Mouse (Mus musculus) limb, embryonic 14.5 days (tissue): ENCODE results near the gene Msln. TPM values are rescaled to one million over a fixed set of nuclear protein-coding genes. Genes with fewer than 3 reads are reported as not detected.

Experiments used
- ATAC-seq: fragments of 200-750 bp; cut with Nextera tagmentation; 2 replicates; pipeline ENCODE4 v1.8.0; 2017; ENCODE audit warnings: low read depth, moderate number of reproducible peaks, moderate TSS enrichment; ENCODE audit not compliant: low FRiP score
- DNase-seq: peaks from one replicate; pipeline ENCODE4 v3.0.0-alpha.2; 2015; ENCODE audit warnings: low spot score
- H3K27ac ChIP-seq: fragments of 300-500 bp; sonication (generic); replicated peaks from 2 replicates; pipeline ENCODE4 v1.5.1; 2014; ENCODE audit warnings: low read depth, mild to moderate bottlenecking, low read length, moderate library complexity, mixed read lengths
- H3K27me3 ChIP-seq: fragments of 300-500 bp; sonication (generic); 2 replicates; pipeline ENCODE4 v1.6.1; 2014; ENCODE audit warnings: low read length, mixed read lengths; ENCODE audit not compliant: control insufficient read depth, insufficient read depth
- H3K36me3 ChIP-seq: fragments of 300-500 bp; sonication (generic); 2 replicates; pipeline ENCODE4 v1.6.1; 2014; ENCODE audit warnings: mild to moderate bottlenecking, low read length, moderate library complexity, mixed read lengths; ENCODE audit not compliant: control insufficient read depth, insufficient read depth
- H3K4me1 ChIP-seq: fragments of 300-500 bp; sonication (generic); 2 replicates; pipeline ENCODE4 v1.6.1; 2014; ENCODE audit warnings: antibody characterized with exemption, low read length, mixed read lengths; ENCODE audit not compliant: control insufficient read depth, insufficient read depth
- H3K4me2 ChIP-seq: fragments of 300-500 bp; sonication (generic); replicated peaks from 2 replicates; pipeline ENCODE4 v1.6.1; 2014; ENCODE audit warnings: low read depth, mild to moderate bottlenecking, low read length, moderate library complexity; ENCODE audit not compliant: severe bottlenecking
- H3K4me3 ChIP-seq: fragments of 300-500 bp; sonication (generic); replicated peaks from 2 replicates; pipeline ENCODE4 v1.5.1; 2014; ENCODE audit warnings: low read length
- H3K9ac ChIP-seq: fragments of 300-500 bp; sonication (generic); 2 replicates; pipeline ENCODE4 v1.6.1; 2014; ENCODE audit warnings: mild to moderate bottlenecking, low read depth, low read length, moderate library complexity; ENCODE audit not compliant: severe bottlenecking
- H3K9me3 ChIP-seq: fragments of 300-500 bp; sonication (generic); 2 replicates; pipeline ENCODE4 v1.6.1; 2016; ENCODE audit warnings: low read length; ENCODE audit not compliant: control insufficient read depth
- POLR2A ChIP-seq: fragments of 200-500 bp; IDR thresholded peaks from 2 replicates; pipeline ENCODE4 v1.8.0; 2012; ENCODE audit warnings: inconsistent platforms, mild to moderate bottlenecking, moderate library complexity, borderline replicate concordance; ENCODE audit not compliant: insufficient read depth, insufficient read length; ENCODE audit errors: extremely low read depth
- WGBS: fragments of 180-500 bp; shearing (Covaris S2); extraction: QIAGEN DNeasy Blood & Tissue Kit; methylation state at CpG from one replicate; pipeline ENCODE4 v1.1.7; 2014; 5-methylcytosine and 5-hydroxymethylcytosine counted together
- polyA plus RNA-seq, 2 experiments: library from polyadenylated mRNA; depleted of rRNA in 1 of 2; stranded (reverse) in 1 of 2; unstranded in 1 of 2; fragments of >200 nt; fragmentation: Nextera tagmentation in 1 of 2; extraction: Ambion mirVana in 1 of 2; gene quantifications; 2 replicates each; pipeline versions ENCODE4 v1.2.1 to v1.2.3; 2012 to 2014

Msln gene
- polyA plus RNA-seq, 2 experiments = 0.95 to 5.5 TPM

- no peaks in the 10 kb centered on the region for H3K36me3 ChIP-seq
- ATAC-seq = no peak
- no peak within 1 kb of the TSS for H3K27ac ChIP-seq
- no peaks in the 10 kb centered on the region for H3K27me3 ChIP-seq
- 12% methylated on average over 6 of the region's 6 CpGs for WGBS
- peak; percentile 32 for DNase-seq
- H3K9ac ChIP-seq = peak within 1 kb of the TSS; percentile 70
- peak within 1 kb of the TSS; percentile 97 for H3K4me2 ChIP-seq
- no peaks in the 10 kb centered on the region for H3K9me3 ChIP-seq
- peaks cover 27% of the 10 kb centered on the region for H3K4me1 ChIP-seq
- H3K4me3 ChIP-seq = peak within 1 kb of the TSS; percentile 81
- no peak for TF ChIP-seq POLR2A
Observed at GRCm38 (mm10) chr17:25795609-25796092, 41.5 kb upstream of the Msln start, which contains the start of gene AC134908.4. AC134908.4 (minus strand) TSS chr17:25795659.

GRCm38 (mm10) chr17:25794998-25795397 is 40.8 kb upstream of the Msln start:
- H3K4me3 ChIP-seq = no peak overlapping the region
- TF ChIP-seq POLR2A = no peak
- no peaks in the 10 kb centered on the region for H3K36me3 ChIP-seq
- 92% methylated on average over 17 of the region's 17 CpGs for WGBS
- no peak for DNase-seq
- H3K27me3 ChIP-seq = no peaks in the 10 kb centered on the region
- no peak for ATAC-seq
- no peak overlapping the region for H3K27ac ChIP-seq
- no peak overlapping the region for H3K9ac ChIP-seq
- no peaks in the 10 kb centered on the region for H3K9me3 ChIP-seq
- H3K4me2 ChIP-seq = peak overlapping the region; percentile 97; the same call in 1 of the 2 replicates
- H3K4me1 ChIP-seq = peaks cover 27% of the 10 kb centered on the region

DNA sequence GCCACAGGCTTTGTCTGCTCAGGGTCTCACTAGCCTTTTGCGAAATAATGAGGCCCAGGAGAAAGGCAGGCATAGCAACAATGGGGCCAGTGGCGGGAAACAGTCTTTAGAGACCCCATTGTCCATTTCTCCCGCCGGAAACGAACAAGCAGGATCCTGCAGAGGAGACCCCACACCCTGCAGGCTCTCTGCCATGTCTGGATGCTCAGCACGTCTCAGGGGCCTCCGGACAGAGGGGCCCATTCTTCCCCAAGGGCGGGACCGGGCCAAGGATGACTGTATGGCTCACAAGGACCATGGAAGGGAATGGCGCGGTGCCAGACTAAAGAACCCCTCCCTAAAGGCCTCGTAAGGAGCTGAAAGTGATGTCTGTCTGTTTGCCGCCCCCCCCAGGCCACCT is 40.0 kb upstream of the Msln start:
- peaks cover 27% of the 10 kb centered on the region for H3K4me1 ChIP-seq
- no peaks in the 10 kb centered on the region for H3K27me3 ChIP-seq
- TF ChIP-seq POLR2A = no peak
- no peak for ATAC-seq
- DNase-seq = no peak
- H3K36me3 ChIP-seq = peaks cover 7% of the 10 kb centered on the region
- no peak overlapping the region for H3K9ac ChIP-seq
- H3K9me3 ChIP-seq = no peaks in the 10 kb centered on the region
- no peak overlapping the region for H3K4me2 ChIP-seq
- H3K4me3 ChIP-seq = no peak overlapping the region
- 83% methylated on average over 13 of the region's 13 CpGs for WGBS
- H3K27ac ChIP-seq = no peak overlapping the region

GRCm38 (mm10) chr17:25792615-25793014 is 38.4 kb upstream of the Msln start, which contains the start of gene Fam173a:
Fam173a (minus strand) TSS chr17:25792901.
- peak; percentile 86 for DNase-seq
- Histone ChIP-seq H3K27me3 (no peaks in the 10 kb centered on the region), H3K4me1 (peaks cover 27% of the 10 kb centered on the region), H3K36me3 (peaks cover 14% of the 10 kb centered on the region), H3K4me2 (peak within 1 kb of the TSS; percentile 97), H3K4me3 (peak within 1 kb of the TSS; percentile 59), H3K9ac (peak within 1 kb of the TSS; percentile 60), H3K9me3 (no peaks in the 10 kb centered on the region), H3K27ac (peak within 1 kb of the TSS; percentile 84)
- 1% methylated on average over 14 of the region's 14 CpGs for WGBS
- ATAC-seq = peak; percentile 54
- no peak for TF ChIP-seq POLR2A

GRCm38 (mm10) chr17:25791843-25792527 is 37.8 kb upstream of the Msln start:
- H3K27me3 ChIP-seq = no peaks in the 10 kb centered on the region
- peak overlapping the region; percentile 59 for H3K4me3 ChIP-seq
- peak; percentile 70 for DNase-seq
- ATAC-seq = peak; percentile 73
- peak overlapping the region; percentile 97 for H3K4me2 ChIP-seq
- 2% methylated on average over 39 of the region's 45 CpGs for WGBS
- H3K9ac ChIP-seq = peak overlapping the region; percentile 60
- peak overlapping the region; percentile 84 for H3K27ac ChIP-seq
- peak; percentile 60; the same call in 1 of the 2 replicates for TF ChIP-seq POLR2A
- peaks cover 15% of the 10 kb centered on the region for H3K36me3 ChIP-seq
- H3K4me1 ChIP-seq = peaks cover 23% of the 10 kb centered on the region
- H3K9me3 ChIP-seq = no peaks in the 10 kb centered on the region
